Mouse (Mus musculus) kidney, postnatal 25 days (tissue): ENCODE measurements around the gene Uba52.

Source experiments
- DNase-seq, 2 experiments: peaks; one replicate each; pipeline ENCODE4 v3.0.0; 2021; ENCODE audit warnings: mixed read lengths in 2 of 2

Uba52 gene

DNA sequence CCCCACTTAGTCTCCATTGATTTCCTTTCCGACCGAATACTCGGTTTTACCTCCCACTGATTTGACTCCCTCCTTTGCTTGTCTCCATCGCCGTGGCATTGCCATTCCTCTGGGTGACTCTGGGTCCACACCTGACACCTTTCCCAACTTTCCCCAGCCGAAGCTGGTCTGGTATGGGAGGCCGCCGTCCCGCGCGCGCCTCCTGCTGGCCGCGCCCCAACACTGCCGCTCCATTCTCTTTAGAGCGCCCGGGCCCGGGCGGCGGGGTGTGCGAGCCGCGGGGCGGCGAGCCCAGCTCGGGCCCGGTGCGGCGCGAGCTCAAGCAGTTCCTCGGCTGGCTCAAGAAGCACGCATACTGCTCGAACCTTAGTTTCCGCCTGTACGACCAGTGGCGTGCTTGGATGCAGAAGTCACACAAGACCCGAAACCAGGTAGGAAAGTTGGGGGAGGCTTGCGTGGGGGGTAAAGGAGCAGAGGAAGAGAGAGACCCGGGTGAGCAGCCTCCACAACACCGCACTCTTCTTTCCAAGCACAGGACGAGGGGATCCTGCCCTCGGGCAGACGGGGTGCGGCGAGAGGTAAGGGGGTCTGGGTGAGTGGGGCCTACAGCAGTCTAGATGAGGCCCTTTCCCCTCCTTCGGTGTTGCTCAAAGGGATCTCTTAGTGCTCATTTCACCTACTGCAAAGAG lies 7.4 kb downstream of the Uba52 start:
- peak; percentile 74 to 78 for DNase-seq

DNA sequence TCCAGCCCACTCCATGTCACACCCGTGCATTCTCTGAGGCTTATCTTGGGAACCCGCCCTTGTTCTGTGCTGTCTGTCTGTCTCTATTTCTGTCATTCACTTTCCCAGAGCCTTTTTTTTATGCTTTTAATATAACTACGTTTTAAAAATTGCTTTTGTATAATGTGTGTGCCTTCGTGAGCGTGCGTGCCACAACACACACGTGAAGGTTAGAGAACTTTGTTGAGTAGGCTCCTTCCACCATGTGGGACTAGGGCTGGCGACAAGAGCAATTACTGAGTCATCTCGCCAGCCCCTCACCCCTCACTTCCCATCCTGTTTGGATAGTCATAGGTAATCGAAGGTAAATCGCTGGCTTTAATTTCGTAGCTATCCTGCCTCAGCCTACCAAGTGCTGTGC lies 8.1 kb downstream of the Uba52 start:
- DNase-seq = no peak

DNA sequence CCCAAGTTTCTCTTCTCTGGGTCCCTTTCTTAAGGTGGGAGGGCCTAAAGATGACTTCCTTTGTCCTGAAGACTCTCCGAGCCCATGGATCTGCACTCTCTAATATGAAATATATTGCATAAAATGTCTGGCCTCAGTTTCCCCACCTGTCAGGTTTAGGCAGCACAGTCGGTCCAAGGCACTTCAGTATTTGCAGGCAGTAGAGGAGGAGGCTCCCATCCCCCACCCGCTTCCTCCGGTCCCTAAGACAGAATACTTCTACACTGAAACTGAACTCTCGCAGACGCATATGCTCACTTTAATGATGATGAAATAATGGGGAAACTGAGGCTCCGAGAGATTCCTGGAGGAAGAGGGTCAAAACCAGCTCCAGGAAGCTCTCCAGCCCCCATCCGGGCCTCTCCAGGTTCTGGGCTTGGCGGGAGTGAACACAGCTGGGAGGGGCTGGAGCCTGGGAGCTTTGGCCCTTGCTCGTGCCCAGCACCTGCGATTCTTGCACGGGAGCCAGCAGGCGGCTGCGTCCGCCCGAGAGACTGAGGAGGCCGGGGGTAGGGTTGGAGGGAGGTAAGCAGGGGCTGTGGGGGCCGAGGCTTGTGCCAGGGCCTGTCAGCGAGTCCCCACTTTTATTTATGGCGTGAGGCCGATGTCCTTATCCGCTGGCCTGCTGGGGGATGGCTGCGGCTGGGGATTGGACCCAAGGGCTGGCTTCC lies 8.6 kb downstream of the Uba52 start:
- DNase-seq = peak in 1 of 2 experiments; percentile 46

DNA sequence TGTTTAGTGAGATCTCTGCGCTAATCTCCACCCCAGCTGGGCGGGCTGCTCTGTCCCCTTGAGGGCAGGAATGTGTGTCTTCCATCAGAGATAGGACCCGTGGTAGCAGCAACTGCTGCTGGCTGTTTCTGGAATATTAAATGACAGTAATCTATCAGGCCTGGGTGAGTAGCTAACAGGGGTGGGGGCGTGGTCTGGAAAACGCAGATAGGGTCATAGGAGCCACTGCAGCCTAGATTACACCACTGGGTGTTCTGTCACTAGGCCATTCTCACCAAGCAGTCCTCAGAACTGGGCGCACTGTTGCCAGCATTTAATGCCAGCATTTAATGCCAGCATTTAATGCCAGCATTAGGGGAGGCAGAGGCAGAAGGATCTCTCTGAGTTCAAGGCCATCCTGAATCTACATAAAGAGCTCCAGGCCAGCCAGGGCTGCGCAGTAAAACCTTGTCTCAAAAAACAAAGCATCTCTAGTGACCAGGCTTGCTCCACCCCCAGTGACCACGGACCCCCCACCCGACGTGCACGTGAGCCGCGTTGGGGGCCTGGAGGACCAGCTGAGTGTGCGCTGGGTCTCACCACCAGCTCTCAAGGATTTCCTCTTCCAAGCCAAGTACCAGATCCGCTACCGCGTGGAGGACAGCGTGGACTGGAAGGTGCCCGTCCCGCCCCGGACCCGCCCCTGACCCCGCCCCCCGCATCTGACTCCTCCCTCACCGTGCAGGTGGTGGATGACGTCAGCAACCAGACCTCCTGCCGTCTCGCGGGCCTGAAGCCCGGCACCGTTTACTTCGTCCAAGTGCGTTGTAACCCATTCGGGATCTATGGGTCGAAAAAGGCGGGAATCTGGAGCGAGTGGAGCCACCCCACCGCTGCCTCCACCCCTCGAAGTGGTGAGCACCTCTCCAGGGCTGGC lies 10.0 kb downstream of the Uba52 start:
- DNase-seq = peak; percentile 41 to 63

DNA sequence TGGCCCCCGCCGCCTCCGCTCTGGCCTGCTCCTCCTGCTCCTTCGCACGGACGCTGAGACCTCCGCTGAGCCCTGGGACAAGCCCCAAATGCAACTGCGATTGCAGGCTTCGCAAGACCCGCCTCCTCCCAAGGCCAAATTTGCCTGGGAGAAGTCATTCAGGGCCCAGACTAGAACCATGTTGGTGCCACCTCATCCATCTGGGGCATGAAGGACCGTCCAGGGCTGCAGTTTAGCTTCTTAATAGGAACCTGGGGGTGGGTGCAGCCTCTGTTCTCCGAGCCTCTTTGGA lies 14.9 kb downstream of the Uba52 start:
- DNase-seq = no peak

DNA sequence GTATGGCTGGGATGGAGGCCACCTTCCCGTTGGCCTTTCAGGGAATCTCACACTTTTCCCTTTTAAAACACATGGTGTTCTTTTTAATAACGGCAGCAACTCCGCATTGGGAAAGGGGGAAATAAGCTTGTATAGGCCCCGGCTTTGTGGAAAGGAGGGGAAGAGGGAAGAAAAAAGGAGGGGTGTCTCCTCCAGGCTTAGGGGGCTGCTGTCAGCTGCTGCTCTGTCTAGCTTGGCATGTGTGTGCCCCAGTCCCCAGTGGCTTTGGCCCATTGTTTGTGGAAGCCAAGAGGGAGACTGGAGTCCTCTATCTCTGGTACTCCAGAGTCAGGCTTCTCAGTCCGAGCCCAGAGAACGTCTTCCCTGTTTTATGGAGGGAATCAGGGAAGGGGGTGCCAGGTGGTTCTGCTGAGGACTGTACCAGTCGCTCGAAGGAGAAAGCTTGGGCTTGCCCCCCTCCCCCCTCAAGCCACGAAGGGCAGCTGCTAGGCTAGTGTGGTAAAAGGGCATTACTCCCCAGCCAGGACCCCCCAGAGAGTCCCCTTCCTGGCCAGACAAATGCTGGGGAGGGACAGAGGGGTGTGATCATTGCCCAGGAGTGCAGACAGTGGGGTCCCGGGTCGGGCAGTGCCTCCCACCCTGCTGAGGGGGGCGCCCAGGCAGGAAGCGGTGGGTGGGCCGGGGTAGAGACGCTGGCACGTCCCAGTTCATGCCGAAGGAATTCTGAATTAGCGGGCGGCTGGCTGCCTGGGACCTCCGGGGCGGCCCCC lies 15.4 kb downstream of the Uba52 start:
- no peak for DNase-seq

DNA sequence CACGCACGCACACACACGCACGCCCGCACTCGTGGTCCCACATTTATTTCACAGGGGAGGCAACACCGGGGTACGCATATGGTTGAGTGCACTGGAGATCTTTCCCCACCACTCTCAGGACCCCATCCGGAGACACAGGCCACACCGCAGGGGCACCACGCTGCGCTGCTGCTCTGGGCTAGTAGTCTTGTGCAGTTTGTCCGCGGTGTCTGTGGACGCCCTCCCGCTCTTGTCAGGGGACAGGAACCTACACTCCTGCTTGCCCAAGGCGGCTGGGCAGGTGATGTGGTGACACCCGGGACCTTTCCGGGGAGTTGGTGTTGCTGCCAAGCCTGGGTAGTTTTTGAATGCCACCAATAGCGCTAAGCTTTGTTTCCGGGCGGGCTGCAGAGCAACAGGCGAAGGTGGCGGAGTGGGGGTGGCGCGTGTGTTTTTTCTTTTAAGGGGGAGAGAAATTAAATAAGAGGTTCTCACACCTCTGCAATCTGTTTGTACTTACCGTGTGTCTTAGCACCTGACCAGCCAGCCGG lies 16.1 kb downstream of the Uba52 start:
- no peak for DNase-seq

DNA sequence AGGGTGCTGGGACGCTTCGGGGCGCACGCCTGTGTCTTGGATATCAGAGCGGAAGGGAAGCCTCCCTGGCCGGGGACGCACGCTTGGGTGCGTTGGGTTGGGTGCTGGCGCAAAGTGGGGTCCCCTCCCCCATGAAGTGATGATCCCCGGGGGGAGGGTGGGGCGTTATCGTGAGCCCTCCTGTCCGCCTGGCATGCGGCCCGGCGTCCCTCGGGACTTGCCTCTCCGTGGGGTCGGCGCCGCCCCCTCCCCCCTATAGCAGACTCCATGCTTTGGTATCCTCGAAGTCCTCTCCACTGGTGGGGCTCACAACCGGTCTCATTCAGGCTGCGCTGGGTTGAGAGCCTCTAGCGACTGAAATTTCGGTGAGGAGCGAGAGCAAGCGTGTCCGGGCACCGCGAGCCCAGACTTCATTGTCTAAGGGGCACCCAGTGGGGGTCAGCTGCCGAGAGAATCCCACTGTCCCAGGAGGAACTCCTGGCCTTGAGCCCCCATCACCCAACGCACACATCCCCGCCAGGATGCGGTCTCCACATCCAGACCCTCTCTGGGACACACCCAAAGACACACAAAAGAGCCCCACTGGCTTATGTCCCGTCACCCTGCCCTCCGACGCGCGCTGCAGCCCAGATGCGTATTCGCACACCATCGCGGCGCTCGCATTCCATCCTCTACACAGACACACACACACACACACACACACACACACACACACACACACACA lies 16.7 kb downstream of the Uba52 start:
- DNase-seq = peak in 1 of 2 experiments; percentile 39

DNA sequence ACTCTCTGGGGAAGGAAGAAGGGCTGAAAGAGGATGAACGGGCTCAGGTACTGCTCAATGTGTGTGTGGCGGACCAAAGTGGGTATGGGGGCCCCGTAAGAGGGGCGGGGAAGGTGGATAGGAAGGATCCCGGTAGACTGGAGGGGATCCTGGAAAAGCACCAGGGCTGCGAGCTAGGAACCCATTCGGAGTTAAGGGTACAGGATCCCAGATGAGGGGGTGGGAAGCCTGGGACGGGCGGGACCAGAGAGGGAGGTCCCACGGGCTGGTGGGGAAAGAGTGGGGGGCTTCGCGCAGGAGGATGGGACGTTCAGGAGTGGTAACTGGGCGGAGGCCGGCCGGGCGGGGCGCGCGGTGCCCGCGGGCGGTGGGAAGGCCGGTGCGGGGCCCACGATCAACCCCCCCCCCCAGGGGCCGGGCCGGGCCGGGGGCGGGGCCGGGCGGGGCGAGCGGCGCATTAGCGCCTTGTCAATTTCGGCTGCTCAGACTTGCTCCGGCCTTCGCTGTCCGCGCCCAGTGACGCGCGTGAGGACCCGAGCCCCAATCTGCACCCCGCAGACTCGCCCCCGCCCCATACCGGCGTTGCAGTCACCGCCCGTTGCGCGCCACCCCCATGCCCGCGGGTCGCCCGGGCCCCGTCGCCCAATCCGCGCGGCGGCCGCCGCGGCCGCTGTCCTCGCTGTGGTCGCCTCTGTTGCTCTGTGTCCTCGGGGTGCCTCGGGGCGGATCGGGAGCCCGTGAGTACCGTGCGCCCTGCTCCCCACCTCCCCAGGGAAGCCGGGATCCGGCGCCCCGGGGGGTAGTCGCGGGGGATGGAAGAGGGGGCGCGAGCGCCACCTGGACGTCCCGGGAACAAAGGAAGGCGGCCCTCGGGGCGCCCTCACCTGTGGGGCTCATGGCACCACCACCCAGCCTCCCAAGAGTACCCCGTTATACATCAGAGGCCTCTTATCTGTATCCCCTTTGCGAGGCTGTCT lies 17.6 kb downstream of the Uba52 start, which contains the start of gene Crlf1:
TSS of gene Crlf1 (plus strand) at position 495 of the 977 bp plus-strand sequence.
- DNase-seq = no peak

DNA sequence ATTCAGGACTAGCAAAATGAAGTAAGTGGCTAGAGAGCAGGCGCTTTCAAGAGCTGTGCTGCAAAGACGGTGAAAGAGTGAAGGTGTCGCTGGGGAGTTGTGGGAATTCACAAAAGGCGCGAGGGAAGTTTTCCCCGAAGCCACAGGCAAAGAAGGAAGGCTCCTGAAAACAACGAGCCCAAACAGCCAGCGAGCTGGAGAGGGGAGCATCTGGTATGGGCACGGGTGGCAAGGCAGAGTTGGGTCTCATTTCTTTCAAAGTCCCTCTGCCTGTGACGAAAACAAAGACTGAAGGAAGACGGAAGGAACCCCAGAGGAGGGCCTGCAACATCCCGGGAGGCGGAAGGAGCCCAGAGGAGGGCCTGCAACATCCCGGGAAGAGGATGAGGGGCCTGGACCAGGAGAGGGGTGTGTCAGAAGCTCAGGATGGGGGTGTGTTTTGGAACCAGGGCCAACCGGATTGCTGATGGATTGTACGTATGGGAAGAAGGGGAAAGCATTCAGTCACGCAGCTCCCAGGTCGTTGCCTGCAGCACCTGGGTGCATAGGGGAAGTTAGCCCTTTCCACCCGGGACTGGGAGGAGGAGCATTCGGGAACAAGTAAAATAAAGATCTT lies 19.6 kb downstream of the Uba52 start:
- no peak for DNase-seq

DNA sequence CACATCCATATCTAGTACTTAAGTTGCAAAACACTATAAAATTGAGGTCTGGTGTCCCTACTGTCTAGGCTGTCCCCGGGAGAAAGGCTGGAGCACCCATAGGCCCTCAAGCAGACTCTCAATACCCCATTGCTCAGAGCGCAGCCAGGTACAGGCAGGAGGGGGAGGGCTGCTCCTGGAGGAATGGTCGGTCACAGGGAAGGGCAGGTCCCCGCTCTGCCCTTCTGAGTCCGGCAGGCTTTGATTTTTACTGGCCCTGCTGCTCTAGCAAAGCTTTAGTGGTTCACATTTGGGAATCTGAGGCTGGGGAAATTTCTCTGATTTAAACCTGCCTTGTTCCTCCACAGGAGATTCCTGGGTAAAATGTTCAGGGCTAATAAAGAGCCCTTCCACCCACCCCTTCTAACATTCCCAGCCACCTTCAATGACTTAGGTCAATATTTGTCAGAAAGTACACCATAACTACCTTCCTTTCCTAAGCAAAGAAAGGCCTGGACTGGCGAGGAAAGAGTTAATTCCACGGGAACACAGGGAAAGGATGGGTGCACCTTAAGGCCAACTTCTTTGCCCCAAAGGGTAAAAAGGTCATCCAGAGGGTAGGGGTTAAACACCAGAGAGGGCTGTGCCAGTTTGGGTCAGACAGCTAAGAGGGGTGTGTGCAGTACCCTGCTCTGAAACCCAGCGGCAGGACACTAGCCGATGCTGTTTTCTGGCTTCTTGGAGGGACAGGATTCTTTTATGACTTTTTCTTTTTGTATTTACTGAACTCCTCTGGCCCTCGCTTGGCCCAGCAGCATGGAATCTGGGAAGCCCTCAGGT lies 20.3 kb downstream of the Uba52 start:
- DNase-seq = no peak

DNA sequence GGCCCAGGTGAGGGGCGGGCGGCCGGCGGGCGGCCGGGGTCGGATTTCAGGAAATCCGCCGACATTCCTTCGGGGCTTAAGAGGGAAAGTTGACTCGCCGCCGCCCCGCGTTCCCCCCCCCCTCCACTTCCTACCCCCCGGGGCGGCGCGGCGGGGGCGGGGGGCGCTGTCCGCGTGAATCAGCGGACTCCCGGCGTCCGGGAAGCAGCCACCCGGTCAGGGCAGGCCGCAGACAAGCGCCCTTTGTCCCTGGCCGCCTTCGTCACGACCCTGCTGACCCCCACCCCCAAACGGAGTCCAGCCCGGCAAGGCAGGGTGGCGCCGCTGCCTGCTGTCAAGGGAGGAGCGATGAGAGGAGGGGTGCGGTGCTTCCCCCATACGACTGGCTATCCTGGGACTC lies 21.0 kb downstream of the Uba52 start:
- DNase-seq = peak; percentile 13 to 62

DNA sequence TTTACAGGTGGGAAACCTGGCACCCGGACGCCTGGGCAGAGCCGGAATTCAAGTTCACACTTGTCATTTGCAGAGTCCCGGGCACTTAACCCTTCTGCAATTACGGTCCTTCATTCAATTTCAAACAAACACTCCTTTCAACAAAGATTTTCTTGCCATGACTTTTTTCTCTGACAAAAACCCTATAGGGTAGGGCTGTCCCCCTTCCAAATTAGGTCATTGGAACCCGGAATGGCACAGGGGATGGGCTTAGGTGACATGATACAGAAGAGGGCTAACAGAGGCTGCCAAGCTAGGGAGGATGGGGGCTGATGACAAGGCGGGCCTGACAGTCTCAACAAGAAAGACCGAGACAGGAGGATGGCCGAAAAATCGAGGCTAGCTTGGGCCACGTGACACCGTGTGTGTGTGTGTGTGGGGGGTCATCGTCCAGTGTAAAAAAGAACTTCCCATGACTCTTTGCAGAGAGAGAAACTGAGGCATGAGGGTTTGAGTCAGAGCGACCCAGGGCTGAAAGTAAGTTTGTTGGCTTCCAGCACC lies 21.6 kb downstream of the Uba52 start:
- DNase-seq = no peak

DNA sequence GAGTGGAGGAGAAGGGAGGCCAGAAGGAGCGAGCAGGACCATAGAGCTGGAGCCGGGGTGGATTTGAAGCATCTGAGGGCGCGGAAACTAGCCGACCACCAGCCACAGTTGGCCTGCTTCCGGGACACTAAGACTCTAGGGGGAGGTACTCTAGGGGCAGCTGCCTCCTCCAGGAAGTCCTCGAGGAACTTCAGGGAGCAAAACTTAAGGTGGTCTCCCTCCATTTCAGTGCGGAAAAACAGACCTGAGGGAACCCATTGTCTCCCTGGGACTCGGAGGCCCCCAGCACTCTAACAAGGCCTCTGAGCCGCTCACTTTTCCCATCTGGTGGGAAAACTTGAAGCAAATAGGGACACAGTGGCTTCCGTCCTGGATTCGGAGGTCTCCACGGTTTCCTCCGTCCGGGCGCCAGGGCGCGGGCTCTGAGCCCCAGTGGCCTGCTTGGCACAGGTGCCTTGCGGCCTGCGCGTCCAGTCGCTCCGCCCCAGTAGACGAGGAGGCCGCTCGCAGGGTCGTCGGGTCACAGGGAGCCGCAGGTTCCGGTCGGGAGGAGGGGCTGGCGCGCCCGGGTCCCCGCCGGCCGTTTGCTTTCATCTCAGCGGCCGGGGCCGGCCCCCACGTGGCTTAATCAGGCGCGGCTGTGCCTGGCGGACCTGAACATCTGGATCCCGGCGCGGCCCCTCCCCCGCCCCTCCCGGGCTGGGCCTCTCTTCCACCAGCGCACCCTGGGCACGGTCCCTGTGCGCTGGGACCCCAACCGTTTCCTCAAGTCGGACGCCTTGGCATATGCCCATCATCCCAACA lies 22.4 kb downstream of the Uba52 start:
- DNase-seq = peak; percentile 35 to 76

DNA sequence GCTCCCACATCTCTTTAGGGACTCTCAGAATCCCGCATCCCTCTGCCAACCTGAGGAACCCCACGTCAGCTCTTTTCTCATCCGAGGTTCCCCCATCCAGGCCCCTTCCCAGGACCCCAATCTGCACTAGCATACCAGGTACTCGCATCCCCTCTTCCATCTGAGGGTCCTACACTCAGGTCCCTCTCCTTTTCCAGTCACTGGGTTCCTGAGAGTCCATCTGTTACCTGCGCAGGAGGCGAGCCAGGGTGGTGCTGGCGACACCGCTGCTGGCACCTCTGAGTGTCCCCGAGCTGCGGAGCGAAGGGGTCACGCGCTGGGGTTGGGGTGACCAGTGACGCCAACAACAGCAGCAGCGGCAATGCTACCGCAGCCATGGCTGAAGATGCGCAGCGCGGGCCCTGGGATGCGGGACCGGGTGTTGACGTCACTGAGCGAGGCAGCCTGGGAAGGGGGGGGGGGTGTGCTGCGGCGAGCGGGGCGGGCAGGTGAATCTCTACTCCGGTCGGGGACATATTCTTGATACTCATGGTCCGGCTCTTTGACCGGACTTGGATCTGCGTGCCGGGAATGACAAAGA lies 23.6 kb downstream of the Uba52 start, which contains the start of gene Tmem59l:
TSS of gene Tmem59l (minus strand) at position 418 of the 580 bp plus-strand sequence.
- DNase-seq = no peak

DNA sequence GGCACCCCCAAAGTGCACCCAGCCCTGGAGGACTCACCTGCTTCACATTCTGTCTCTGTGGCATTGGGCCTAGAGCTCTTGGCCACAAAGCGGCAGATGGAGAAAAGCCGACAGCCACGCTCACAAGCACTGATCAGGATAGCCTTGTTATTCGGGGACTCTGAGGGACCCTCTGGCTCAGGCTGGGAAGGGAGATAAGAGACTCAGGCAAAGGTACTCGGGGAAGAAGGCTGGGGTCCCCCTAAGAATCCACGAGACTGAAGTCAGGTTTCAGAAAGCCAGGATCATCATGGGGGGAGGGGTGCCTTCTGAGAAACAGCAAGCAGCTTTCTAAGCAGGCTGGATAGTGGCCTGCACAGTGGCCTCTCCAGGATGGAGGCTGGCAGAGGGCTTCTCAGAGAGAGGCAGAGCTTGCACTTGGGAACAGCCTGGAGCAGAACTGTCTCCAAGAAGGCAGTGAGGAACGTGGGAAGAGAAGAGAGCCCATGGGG lies 24.4 kb downstream of the Uba52 start:
- no peak for DNase-seq

DNA sequence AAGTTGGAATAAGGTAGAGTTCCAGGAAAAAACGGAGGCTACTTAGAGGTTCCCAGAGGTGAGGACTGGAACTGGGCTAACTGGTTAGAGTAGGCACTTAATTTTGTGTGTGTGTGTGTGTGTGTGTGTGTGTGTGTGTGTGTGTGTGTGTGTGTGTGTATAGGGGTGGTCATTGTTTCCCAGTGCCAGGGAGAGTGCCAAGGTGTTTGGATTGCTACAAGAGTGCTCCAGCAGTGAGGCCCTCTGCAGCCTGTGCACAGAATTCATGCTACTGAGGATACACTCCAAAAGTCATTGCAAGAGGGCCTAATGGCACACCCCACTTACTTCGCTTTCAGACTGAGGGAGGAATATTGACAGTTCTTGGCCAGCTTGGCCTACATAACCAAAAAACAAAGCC lies 27.7 kb downstream of the Uba52 start:
- no peak for DNase-seq
